Mouse (Mus musculus) neural tube, embryonic 15.5 days (tissue): ENCODE measurements at regions not wholly inside any gene's neighbourhood (a gene's known extent, or its start where the extent isn't known, plus 50 kb on each side); places are given as distances from the start of the nearest gene placed in this dataset.
"Not testable (repeated sequence)": the region's sequence is repeated elsewhere in the genome, so short reads cannot be mapped to it uniquely, and the experiment has no call there.

Experiments used
- ATAC-seq: fragments of 200-750 bp; cut with Nextera tagmentation; 2 replicates; pipeline ENCODE4 v1.8.0; 2017; ENCODE audit warnings: mild to moderate bottlenecking, moderate TSS enrichment, moderate library complexity; ENCODE audit not compliant: low FRiP score
- H3K27ac ChIP-seq: fragments of 300-500 bp; sonication (generic); replicated peaks from 2 replicates; pipeline ENCODE4 v1.5.1; 2015; ENCODE audit warnings: mild to moderate bottlenecking, inconsistent platforms
- H3K27me3 ChIP-seq: fragments of 300-500 bp; sonication (generic); replicated peaks from 2 replicates; pipeline ENCODE4 v1.6.1; 2015; ENCODE audit warnings: inconsistent platforms
- H3K36me3 ChIP-seq: fragments of 300-500 bp; sonication (generic); 2 replicates; pipeline ENCODE4 v1.6.1; 2015; ENCODE audit warnings: inconsistent platforms
- H3K4me1 ChIP-seq: fragments of 300-500 bp; sonication (generic); 2 replicates; pipeline ENCODE4 v1.6.1; 2015; ENCODE audit warnings: inconsistent platforms
- H3K4me2 ChIP-seq: fragments of 300-500 bp; sonication (generic); 2 replicates; pipeline ENCODE4 v1.6.1; 2015; ENCODE audit warnings: inconsistent platforms, mild to moderate bottlenecking, moderate library complexity
- H3K4me3 ChIP-seq: fragments of 300-500 bp; sonication (generic); replicated peaks from 2 replicates; pipeline ENCODE4 v1.5.1; 2015; ENCODE audit warnings: mild to moderate bottlenecking, inconsistent platforms
- H3K9ac ChIP-seq: fragments of 300-500 bp; sonication (generic); replicated peaks from 2 replicates; pipeline ENCODE4 v1.6.1; 2015; ENCODE audit warnings: mild to moderate bottlenecking, inconsistent platforms
- H3K9me3 ChIP-seq: fragments of 300-500 bp; sonication (generic); replicated peaks from 2 replicates; pipeline ENCODE4 v1.6.1; 2016; ENCODE audit warnings: inconsistent platforms
- WGBS: fragments of 180-500 bp; shearing (Covaris S2); methylation state at CpG from one replicate; pipeline ENCODE4 v1.1.7; 2015; ENCODE audit warnings: mixed read lengths; 5-methylcytosine and 5-hydroxymethylcytosine counted together

GRCm38 (mm10) chr16:20936722-20937121 lies 202.4 kb upstream of the Thpo start:
- H3K4me2 ChIP-seq, result no peak overlapping the region
- H3K4me3 ChIP-seq, result no peak overlapping the region
- ATAC-seq, result no peak
- H3K36me3 ChIP-seq, result no peaks in the 10 kb centered on the region
- H3K9me3 ChIP-seq, result no peaks in the 10 kb centered on the region
- no peak overlapping the region for H3K9ac ChIP-seq
- H3K27me3 ChIP-seq, result no peaks in the 10 kb centered on the region
- H3K27ac ChIP-seq, result no peak overlapping the region
- no peaks in the 10 kb centered on the region for H3K4me1 ChIP-seq
- 82% methylated on average over 1 of the region's 1 CpGs for WGBS

DNA sequence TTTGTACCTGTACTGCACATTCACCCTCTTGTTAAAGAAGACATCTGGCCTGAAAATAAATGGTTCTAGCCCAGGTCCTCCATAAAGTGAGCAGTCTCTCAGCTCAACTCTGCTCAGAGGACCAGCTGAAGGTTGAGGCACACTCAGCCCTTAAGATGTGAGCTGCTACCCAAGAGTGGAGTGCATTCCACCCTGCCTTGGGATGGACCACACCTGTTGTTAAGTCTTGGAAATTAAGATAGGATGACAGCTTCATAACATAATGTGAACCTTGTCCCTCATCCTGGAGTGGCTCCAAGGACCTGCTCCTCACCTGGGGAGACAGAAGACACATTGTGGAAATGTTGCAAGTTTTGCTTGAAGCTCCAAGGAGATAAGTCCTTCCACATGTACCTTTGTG lies 200.5 kb upstream of the Thpo start:
- not testable (repeated sequence) for H3K4me1 ChIP-seq, H3K27me3 ChIP-seq, ATAC-seq, H3K27ac ChIP-seq, H3K9me3 ChIP-seq, H3K4me2 ChIP-seq, H3K9ac ChIP-seq, H3K4me3 ChIP-seq, H3K36me3 ChIP-seq

DNA sequence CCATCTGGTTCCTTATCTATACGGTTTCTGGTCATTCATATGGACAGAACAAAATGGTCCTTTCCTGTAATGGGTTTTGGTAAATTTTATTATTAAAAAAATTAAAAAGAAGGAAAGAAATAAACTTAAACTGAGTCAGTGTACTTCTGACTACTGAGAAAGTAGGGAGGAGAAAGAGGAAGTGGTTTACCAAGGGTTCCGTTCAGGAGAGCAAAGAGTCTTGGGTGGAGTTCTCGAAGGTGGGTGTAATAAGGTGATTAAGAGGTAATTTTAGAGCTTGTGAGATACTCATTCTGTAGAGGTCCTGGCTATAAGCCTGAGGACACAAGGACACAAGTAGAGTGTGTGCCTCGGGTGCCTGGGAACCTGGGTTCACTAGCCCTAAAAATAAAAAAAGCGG lies 195.7 kb upstream of the Thpo start:
- not testable (repeated sequence) for H3K4me2 ChIP-seq, H3K4me1 ChIP-seq, H3K27me3 ChIP-seq, H3K9ac ChIP-seq, ATAC-seq, H3K36me3 ChIP-seq, H3K4me3 ChIP-seq, H3K27ac ChIP-seq, H3K9me3 ChIP-seq
- WGBS, result 90% methylated on average over 5 of the region's 5 CpGs

GRCm38 (mm10) chr16:20925776-20926175 lies 191.5 kb upstream of the Thpo start:
- not testable (repeated sequence) for H3K36me3 ChIP-seq, H3K9ac ChIP-seq, H3K27ac ChIP-seq, H3K4me3 ChIP-seq, H3K27me3 ChIP-seq, H3K4me1 ChIP-seq, H3K4me2 ChIP-seq, ATAC-seq, H3K9me3 ChIP-seq

- not testable (repeated sequence) for H3K9ac ChIP-seq, H3K4me2 ChIP-seq, H3K27me3 ChIP-seq, H3K9me3 ChIP-seq, H3K4me1 ChIP-seq, ATAC-seq, H3K4me3 ChIP-seq, H3K36me3 ChIP-seq, H3K27ac ChIP-seq
- WGBS, result 90% methylated on average over 3 of the region's 3 CpGs
These were observed 176.6 kb upstream of the Thpo start for GRCm38 (mm10) chr16:20910864-20911263.

- H3K4me3 ChIP-seq, H3K4me1 ChIP-seq, H3K9ac ChIP-seq, H3K36me3 ChIP-seq, H3K9me3 ChIP-seq, H3K27ac ChIP-seq, H3K27me3 ChIP-seq, H3K4me2 ChIP-seq: not testable (repeated sequence)
- WGBS, result 40% methylated on average over 18 of the region's 18 CpGs
- peak; percentile 75 for ATAC-seq
These were observed 174.4 kb upstream of the Thpo start for GRCm38 (mm10) chr16:20908467-20909351.

DNA sequence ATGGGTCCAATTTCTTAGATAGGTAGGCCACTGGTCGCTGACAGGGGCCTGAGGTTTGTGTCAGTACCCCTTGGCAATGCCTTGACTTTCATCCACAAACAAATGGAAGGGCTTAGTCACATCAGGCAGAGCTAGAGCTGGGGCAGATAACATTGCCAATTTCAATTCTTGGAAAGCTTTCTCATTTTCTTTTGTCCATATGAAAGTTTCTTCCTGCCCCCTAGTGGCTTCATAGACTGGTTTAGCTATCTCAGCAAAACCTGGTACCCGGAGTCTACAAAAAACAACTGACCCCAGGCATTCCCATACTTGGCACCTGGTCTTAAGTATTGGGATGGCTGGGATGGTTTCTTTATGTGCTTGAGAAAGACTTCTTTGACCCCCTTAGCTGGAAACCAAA lies 161.4 kb upstream of the Thpo start:
- ATAC-seq, result no peak
- Histone ChIP-seq H3K36me3 (no peaks in the 10 kb centered on the region), H3K4me3 (no peak overlapping the region), H3K27me3 (no peaks in the 10 kb centered on the region), H3K27ac (no peak overlapping the region), H3K9me3 (no peaks in the 10 kb centered on the region), H3K4me1 (no peaks in the 10 kb centered on the region), H3K4me2 (no peak overlapping the region), H3K9ac (no peak overlapping the region)
- WGBS, result 70% methylated on average over 2 of the region's 2 CpGs

DNA sequence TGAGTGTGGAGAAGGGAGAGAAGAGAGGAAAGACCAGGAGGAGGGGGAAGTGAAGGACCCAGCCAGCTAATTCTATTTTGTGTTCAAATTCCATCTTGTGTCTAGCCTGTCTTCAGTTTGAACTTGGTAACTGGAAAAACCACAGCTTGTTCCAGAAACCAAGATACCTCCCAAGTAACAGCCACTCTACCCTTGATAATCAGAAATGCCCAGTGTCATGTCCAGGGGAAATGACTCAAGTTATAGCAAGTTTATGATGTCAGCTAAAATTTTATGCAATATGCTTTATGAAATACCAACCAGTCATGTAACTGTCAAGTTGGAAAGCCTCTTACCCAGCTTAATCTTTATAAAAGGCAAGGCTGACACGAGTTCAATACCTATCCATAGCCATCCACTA lies 137.4 kb upstream of the Thpo start:
- WGBS, result 59% methylated on average over 1 of the region's 1 CpGs
- Histone ChIP-seq H3K9me3 (no peaks in the 10 kb centered on the region), H3K9ac (no peak overlapping the region), H3K4me2 (no peak overlapping the region), H3K27me3 (no peaks in the 10 kb centered on the region), H3K36me3 (no peaks in the 10 kb centered on the region), H3K4me1 (no peaks in the 10 kb centered on the region), H3K4me3 (no peak overlapping the region), H3K27ac (no peak overlapping the region)
- ATAC-seq, result no peak

GRCm38 (mm10) chr16:20866771-20867170 lies 132.5 kb upstream of the Thpo start:
- H3K9me3 ChIP-seq, result no peaks in the 10 kb centered on the region
- no peak overlapping the region for H3K4me3 ChIP-seq
- H3K27ac ChIP-seq, result no peak overlapping the region
- 80% methylated on average over 1 of the region's 1 CpGs for WGBS
- H3K36me3 ChIP-seq, result no peaks in the 10 kb centered on the region
- H3K4me1 ChIP-seq, result no peaks in the 10 kb centered on the region
- no peak for ATAC-seq
- no peak overlapping the region for H3K4me2 ChIP-seq
- H3K9ac ChIP-seq, result no peak overlapping the region
- H3K27me3 ChIP-seq, result no peaks in the 10 kb centered on the region

- no peak overlapping the region for H3K4me3 ChIP-seq
- H3K27ac ChIP-seq, result no peak overlapping the region
- 95% methylated on average over 4 of the region's 4 CpGs for WGBS
- H3K9me3 ChIP-seq, result no peaks in the 10 kb centered on the region
- H3K4me1 ChIP-seq, result no peaks in the 10 kb centered on the region
- no peak for ATAC-seq
- no peak overlapping the region for H3K4me2 ChIP-seq
- H3K36me3 ChIP-seq, result no peaks in the 10 kb centered on the region
- no peak overlapping the region for H3K9ac ChIP-seq
- H3K27me3 ChIP-seq, result no peaks in the 10 kb centered on the region
These were observed 126.9 kb upstream of the Thpo start for GRCm38 (mm10) chr16:20861256-20861655.

GRCm38 (mm10) chr16:20860606-20861005 lies 126.3 kb upstream of the Thpo start:
- not testable (repeated sequence) for H3K36me3 ChIP-seq, H3K27me3 ChIP-seq, H3K9me3 ChIP-seq, H3K4me3 ChIP-seq, ATAC-seq, H3K27ac ChIP-seq, H3K4me1 ChIP-seq, H3K9ac ChIP-seq, H3K4me2 ChIP-seq
- 92% methylated on average over 3 of the region's 3 CpGs for WGBS

- no peak overlapping the region for H3K9ac ChIP-seq
- H3K36me3 ChIP-seq, result no peaks in the 10 kb centered on the region
- H3K27ac ChIP-seq, result no peak overlapping the region
- no peaks in the 10 kb centered on the region for H3K9me3 ChIP-seq
- 96% methylated on average over 1 of the region's 1 CpGs for WGBS
- ATAC-seq, result no peak
- no peak overlapping the region for H3K4me2 ChIP-seq
- H3K4me3 ChIP-seq, result no peak overlapping the region
- H3K27me3 ChIP-seq, result no peaks in the 10 kb centered on the region
- H3K4me1 ChIP-seq, result no peaks in the 10 kb centered on the region
These were observed 120.4 kb upstream of the Thpo start for GRCm38 (mm10) chr16:20854696-20855213.
